Mouse (Mus musculus): ENCODE data around the gene Tbc1d16. TPM values are rescaled to one million over a fixed set of nuclear protein-coding genes. Genes with fewer than 3 reads are reported as not detected.

Tbc1d16 gene
- polyA plus RNA-seq, 1 experiment, result 15.8 TPM

DNA sequence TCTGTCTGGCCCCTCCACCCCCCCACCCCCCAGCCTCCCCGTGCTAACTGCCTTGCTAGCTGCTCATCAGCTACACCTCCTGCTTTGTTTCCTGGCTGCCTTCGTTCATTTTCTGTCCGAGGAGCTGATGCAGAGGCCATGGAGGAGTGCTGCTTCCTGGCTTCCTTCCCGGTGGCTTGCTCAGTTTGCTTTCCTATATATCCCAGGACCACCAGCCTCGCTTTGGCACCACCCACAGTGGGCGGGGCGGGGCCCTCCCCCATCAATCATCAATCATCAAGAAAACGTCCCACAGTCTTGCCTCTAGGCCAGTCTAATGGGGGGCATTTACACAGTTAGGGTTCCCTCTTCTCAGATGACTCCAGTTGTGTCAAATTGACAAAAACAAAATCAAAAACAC lies 8.1 kb upstream of the Tbc1d16 start:
- DNase-seq (ENCODE audit: low spot score), result no peak

DNA sequence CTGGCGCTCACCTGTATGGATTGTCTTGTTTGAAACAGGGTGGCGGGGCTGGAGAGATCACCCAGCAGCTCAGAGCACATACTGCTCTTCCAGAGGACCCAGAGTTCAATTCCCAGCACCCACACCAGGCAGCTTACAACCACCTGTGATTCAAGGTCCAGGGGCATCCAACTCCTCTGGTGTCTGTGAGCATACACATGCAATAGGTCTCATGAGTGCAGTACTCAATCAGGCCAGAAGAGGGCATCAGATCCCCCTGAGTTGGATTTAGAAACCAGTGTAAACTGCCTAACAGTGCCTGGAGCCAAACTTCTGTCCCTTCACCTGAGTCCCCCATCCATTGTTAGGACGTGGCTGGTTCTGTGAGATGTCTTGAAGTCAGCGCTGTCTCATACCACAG lies 7.3 kb upstream of the Tbc1d16 start:
- DNase-seq (ENCODE audit: low spot score), result no peak

DNA sequence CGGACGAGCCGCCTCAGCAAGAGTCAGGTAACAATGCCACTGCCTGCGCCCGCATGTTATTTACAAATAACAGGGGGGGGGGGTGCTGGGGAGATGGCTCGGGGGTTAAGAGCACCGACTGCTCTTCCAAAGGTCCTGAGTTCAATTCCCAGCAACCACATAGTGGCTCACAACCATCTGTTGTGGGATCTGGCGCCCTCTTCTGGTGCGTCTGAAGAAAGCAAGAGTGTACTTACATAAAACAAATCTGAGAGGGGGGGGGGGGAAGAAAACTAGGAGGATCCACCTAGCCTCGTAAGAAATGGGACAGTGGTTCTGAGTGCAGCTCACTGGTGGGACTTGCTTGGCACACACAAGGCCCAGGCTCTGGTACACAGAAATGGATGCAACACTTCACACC lies 6.5 kb upstream of the Tbc1d16 start:
- no peak for DNase-seq (ENCODE audit: low spot score)

DNA sequence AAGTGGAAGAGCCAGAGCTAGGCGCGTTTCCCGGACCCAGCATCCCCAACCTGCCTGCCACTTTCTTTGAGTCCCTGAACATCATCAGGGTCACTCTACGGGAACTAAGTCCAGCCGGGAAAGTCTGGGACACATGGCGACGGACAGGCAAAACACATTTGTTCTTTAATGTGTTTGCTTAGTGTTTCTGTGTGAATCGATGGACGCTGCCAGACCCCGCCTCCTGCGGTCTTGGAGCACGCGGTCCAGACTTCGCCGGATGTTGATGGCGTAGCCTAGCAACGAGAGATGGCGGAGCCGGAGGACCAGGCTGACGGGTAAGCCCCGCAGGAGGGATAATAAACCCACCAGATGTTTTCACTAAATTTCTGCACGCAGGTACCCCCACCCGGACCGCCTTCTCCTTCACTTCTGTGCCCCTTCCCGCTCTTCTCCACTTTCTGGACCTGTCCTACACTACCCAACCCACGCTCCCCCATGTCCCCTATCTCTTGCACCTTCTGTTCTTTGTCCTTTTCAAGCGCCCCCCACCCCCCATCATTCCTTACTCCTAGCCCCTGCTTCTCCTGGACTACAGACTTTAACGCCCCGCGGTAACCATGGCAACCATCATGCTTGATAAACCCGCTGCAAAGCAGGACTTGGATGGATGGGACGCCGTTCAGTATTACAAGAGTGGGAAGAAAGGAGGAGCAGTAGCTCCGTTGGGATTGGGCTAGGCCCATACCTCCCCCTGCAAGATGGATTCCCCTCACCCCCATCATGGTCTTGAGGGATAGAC lies 737 bp upstream of the Tbc1d16 start:
- no peak for DNase-seq (ENCODE audit: low spot score)

DNA sequence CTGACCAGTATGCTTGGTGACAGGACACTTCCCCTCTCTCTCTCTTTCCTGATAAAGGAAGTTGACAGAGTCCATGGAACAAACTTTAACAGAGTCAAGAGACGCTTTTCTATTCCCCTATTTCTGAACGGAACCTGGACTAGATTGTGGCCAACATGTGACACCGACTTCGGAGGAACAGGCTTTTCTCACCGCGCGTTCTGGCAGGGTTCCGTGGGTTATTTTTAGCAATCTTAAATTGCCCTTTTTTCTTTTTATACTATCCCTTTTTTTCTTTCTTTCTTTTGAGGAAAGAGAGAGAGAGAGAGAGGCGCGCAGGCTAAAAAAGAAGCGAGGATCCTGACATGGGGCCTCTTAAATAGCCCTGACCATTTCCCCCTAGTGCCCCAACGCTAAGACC lies 708 bp downstream of the Tbc1d16 start:
- no peak for DNase-seq (ENCODE audit: low spot score)

DNA sequence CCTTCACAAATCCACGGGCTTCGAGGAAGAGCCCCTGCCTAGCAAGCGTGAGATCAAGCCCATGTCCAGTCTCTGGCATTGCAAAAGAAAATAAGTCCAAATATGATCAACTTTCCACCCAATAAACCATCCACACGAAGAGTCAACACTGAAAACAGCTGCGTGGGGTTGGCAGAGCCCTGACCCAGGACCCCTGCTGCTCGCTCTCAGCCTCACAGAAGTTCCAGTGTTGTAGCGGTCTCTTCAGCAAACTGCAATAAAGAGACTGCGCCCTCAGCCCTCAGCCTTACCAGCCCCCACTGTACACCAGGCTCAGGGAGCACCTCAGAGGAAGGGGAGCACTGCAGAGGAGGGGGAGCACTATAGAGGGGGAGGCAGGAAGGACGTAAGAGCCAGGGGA lies 2.7 kb downstream of the Tbc1d16 start:
- DNase-seq (ENCODE audit: low spot score), result no peak

DNA sequence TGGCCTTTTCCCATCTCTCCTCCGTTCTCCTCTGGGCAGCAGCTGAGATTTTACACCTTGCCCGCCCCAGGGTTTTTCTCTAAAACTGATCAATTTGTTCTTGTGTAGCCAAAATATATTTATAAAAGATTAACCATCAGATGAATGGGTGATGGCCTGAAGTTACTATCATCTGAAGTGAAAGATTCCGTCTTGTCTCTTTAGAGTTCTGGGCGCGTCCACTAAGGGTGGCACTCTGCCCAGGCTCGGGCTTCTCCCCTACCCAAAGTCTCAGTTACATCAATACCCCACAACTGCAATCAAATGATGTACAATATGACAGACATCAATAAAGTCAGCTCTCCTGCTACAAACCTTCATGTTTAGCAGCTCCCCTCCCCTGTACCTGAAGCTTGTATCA lies 3.4 kb downstream of the Tbc1d16 start:
- DNase-seq (ENCODE audit: low spot score), result no peak

DNA sequence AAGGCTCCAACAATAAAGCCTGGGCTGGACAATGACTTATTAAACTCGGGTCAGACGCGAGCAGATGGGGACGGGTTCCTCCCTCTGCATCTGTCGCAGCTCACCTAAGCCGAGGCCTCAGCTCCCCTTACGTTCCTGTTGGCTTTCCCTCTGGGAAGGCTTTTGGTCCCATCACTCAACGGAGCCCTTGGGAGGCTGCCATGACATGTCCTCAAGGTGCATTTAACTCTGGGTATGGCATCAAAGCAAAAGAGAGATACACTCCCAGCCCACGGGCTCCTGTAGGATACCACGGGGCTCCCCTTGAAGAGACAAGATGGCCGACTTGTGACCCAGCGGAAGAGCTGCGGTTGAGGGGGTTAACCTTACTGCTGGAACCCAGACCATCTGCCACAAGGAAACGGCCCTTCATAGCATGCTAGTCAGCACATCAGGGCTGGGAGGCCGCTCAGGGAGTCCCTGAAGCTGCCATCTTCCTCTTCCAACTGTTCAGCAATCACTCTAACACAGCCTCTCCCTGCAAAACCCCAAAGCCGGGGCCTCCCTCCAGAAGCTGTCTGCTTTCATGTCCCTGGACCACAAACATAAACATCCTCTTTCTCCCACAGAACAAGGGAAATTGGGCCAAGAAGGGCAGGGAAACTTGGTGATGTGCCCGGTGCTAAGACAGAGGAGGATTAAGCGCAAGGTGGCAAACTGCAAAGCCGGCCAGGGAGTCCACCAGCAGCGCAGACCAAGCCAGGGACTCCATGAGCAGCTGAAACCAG lies 5.0 kb downstream of the Tbc1d16 start:
- DNase-seq (ENCODE audit: low spot score), result no peak

DNA sequence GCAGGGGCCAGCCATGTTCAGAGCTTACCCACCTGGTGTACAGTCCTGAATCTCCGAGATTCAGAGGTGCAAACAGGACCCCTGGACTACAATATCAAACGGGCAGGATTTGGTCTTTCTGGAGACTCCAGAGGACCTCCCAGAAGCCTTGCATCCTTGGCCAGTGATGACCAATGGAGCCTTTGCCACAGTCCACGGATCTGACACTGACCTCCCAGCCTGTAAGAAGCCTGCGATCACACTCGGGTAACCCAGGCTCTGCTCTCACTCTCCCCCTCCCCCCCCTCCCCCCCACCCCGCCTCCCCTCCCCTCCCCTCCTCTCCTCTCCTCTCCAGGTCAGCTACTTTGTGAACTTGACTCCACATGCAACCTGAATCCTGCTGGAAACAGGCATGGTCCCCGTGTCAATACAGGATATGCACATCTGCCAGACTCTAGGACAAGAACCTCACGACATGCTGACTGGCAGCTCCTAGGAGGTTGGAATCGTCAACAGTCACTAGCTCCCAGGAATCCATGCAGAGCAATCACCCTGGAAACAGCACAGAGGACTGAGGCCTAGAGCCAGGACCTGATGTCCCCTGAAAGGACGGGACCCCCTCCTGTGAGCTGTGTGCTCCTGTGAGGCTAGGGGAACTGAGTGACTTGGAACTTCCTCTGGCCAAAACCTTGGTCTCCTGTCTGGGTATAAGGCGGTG lies 6.3 kb downstream of the Tbc1d16 start:
- no peak for DNase-seq (ENCODE audit: low spot score)

DNA sequence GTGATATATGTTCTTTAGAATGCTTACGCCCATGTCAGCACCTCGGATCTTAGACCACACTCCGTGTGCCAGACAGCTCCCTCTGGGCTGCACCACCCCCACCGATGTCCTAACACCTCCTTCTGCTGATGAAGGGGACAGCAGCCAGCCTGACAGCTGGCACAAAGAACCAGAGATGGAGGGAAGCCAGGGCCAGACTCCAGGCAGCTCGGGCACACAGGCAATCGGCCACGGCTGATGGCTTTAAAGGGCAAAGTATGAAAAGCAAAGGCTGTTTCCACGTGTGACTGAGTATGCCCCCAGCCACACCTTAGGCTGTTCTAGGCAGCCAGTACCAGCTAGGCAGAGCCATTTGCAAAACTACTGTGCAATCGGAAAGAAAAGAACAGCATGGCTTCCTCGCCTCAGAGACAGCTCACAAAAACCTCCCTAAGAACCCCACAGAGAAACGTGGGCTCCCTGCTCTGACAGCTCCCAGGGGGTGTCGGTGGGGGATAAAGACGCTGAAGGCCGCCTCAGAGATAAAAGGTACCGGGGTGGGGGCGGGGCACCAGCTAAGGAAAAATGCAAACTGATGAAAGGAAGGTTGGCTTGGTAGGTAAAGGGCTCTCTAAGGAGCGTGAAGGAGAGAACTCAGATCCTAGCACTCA lies 8.4 kb downstream of the Tbc1d16 start:
- DNase-seq (ENCODE audit: low spot score), result no peak

DNA sequence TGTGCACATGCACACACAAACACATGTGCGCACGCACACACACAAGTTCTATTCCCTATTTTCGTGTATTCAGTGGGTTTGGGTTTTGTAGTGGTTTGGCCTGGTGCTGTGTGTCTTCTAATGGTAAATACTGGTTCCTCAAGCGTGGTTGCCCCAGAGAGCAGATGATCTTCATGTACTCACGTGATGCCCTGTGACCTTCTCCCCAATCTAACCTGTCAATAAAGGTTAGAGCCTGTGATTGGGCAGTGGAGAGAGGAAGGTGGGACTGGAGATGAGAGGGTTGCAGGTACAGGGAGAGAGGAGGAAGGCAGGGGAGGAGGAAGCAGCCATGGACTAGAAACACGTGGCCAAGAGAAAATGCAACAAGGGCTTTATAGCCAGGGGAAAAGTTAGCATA lies 10.4 kb downstream of the Tbc1d16 start:
- DNase-seq (ENCODE audit: low spot score), result no peak

DNA sequence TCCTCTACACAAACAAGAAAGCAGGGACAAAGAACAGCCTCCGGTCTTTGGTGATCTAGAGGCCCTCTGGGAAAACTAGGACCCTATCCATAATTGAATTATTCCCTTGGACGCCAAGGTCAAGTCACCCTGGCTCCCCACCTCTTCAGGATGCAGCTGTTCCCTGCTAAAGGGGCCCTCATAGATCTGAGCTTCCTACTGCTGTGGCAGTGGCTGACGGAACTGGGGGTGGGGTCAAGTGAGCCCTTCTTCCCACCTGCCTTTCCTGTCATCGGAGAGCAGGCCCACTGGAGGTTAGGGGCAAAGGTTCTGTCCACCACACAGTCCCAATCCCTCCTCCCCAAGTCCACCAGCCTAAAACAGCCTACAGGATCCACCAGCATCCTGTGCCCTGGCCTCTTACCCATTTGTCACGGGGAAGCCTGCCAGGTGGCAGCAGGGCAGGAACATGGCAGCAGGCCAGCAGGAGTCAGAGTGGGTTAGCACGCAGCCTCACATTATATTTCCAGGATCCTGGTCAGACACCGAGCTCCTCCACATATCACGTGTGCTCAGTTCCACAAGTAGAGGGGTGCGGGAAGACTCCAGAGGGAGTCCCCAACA lies 12.3 kb downstream of the Tbc1d16 start:
- DNase-seq (ENCODE audit: low spot score), result no peak

DNA sequence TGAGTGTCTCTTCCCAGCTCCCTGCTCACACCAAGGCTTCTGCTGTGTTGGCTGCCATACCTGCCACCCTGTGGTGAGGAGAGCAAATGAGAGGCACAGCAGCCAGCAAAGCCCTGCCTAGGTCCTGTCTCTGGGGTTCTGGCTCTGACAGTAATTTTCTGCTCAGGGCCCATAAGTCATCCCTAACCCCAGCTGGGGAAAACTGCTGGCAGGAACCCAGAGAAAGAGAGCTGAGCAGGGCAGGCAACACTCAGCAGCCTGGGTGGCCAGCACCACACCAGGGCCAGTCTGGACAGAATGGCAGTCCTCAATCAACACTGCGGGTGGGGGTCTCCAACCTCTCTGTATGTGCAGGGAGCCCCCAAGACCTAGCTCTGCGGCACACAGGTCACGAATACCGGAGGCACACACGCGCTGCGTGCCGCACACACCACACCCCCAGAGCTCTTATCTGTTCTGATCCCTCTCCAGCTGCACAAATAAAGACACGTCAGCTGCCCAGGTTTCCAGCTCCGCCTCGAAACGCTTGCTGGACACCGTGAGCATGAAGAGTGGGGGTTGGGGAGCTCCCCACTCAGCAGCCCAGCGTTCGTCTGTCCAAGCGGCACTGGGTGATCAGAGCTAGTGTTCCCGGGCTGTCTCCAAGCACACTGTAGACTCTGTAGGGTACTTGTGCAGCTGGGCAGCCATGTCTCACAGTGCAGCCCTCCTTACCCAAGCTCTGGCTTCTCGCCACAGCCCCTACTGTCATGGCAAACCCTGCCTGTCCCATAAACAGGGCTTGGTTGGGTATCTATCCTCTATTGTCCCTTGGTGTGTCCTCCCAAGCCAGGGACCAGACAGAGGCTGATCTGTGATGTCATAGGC lies 13.0 kb downstream of the Tbc1d16 start:
- DNase-seq (ENCODE audit: low spot score), result no peak

DNA sequence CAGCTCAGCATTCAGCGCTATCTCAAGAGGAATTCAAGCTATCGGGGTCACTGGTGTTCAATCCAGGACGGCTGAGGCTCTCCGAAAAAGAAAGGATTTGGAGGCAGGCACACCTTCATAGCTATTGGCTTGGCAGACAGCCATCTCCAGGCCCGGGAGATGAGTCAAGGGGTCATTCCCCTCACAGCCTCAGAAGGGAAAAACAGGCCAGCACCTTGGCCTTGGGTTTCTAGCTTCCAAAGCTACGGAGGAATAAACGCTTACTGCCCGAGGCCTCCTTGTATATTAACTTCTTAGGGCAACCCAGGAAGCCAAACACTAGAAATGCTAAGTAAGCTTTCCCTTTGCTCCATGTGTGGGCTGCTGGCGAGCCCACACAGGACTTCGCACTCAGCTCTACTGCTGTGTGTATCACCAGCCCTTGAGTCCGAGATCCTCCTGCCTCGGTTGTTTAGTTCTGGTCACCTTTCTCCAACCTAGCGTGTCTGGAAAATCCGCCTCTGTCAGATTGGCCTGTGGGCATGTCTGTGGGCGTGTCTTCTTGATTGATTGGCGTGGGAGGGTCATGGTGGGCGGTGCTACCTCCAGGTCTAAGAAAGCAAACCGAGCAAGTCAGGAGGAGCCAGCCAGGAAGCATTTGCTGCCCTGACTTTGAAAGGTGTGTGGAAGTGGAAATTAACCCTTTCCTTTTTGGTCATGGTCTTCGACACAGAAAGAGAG lies 15.0 kb downstream of the Tbc1d16 start:
- DNase-seq (ENCODE audit: low spot score), result no peak

DNA sequence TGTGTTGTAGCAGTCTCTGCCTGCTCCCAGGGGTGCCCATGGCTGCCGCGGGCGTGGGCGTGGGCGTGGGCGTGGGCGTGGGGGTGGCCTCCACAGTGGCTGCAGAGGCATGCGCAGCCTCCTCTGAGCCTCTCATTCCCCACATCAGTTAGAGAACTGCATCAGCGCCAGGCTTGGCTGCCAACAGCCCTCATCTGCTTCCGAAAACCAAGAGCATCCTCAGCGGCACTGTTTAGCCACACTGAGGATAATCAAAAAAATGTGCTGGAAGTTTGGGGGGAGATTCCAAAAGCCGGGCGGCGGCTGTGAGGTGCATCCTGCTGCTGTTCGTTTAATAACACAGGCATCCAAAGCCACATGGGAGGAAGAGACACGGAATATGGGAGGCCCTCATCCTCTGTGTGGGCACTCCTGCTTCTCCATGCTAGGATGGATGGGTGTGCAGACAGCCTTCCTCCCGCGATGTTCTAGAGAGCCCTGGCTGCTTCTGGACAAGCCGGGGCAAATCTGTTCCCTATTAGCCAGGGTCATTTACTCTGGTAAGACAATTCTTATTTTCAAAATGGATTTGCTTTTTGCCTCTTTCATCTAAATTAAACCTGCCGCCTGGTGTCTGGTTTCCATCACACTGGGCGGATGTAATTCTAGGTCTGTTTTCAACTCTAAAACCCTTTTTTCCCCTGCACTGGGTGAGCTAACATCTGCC lies 16.5 kb downstream of the Tbc1d16 start:
- no peak for DNase-seq (ENCODE audit: low spot score)

DNA sequence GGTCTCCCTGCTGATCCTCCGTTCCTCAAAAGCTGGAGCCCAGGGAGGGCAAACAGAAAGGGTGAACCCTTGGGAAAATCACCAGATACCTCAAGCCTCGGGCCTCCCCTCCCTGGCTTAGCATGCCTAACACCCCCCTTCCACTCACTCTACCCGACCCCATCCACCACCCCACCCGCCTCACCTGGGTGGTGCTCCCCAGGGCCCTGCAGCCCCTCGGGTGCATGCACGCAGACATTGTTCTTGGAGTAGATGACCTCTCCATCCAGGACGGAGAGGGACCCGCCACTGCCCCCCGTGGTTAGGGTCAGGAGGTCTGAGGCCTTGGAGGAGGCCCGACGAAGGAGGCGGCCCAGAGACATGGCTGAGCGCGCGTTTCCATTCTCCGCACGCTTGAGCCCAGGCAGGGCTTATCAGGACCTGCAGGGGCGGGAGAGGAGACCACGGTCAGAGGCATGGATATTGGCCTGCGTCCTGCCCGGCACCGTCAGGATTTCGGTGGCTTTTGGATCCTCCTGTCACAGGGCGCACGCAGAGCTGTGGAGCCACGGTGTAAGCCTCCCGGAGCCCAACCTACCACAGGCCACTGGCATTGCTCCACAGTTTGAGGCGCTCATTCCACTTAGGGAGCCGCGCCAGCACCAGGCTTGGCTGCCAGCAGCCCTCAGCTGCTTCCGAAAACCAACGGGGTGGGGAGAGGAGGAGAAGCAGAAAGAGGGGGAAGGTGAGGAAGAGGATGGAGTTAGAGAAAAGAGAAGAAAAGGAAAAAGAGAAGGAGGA lies 17.8 kb downstream of the Tbc1d16 start:
- no peak for DNase-seq (ENCODE audit: low spot score)

DNA sequence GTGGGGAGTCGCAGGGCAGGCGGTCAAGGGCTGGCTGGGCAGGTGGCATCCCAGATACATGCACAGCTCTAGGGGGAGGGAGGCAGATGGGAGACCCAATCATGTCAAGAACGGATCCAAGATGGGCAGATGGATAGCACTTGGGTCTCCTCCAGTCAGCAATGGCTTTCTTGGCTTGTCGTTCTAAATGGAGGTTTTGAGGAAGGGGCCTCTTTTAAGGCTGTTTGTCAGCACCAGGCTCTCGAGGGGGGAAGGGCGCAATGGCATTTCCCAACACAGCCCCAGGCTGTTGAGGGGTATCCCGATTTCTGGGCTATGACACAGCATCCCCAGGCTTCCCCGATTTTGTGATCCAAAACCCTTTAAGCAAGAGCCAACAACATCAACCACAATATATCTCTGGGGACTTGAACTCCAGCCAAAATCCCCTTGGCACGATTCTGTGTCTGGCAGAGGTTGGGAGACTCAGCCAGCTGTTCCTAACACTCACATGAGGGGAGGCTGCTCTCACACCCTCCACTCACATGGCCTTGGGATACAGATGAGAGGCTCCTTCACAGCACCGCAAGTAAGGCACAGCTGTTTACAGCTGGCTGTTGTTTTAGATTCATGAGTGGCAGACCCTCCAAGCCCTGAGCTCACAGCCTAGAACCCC lies 18.8 kb downstream of the Tbc1d16 start:
- no peak for DNase-seq (ENCODE audit: low spot score)

DNA sequence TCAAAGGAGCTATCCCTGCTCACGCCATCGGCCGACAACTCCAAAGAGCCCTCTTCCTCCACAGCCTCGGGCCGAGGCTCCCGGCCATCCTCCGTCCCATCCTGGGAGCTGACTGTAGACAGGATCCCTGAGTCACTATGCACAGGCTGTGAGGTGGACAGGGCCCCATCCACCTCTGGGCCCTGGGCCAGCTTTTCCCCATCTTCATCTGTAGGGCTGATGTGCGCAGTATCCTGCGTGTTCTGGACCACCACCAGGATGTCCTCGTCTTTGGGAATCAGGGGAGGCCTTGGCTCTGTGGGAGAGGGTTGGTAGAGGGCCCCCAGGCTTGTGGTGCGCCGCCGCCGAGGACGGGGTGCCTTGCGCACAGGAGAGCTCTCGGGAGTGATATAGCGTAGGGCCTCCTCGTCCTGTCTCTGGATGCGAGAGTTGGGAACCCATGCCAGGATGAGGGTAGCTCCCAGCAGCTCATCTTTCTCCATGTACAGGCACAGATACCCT lies 19.4 kb downstream of the Tbc1d16 start:
- no peak for DNase-seq (ENCODE audit: low spot score)

Data from urinary bladder, adult 2 months (tissue).